Mouse (Mus musculus): Measurements from ENCODE around the gene Fgg.

The Fgg gene

GRCm38 (mm10) chr3:83025475-83026301, 18.2 kb downstream of the Fgg start, which contains the start of gene Fga:
Fga (plus strand) TSS chr3:83026076.
- in situ Hi-C loops (cut with MboI, MseI) = no loop called here

DNA sequence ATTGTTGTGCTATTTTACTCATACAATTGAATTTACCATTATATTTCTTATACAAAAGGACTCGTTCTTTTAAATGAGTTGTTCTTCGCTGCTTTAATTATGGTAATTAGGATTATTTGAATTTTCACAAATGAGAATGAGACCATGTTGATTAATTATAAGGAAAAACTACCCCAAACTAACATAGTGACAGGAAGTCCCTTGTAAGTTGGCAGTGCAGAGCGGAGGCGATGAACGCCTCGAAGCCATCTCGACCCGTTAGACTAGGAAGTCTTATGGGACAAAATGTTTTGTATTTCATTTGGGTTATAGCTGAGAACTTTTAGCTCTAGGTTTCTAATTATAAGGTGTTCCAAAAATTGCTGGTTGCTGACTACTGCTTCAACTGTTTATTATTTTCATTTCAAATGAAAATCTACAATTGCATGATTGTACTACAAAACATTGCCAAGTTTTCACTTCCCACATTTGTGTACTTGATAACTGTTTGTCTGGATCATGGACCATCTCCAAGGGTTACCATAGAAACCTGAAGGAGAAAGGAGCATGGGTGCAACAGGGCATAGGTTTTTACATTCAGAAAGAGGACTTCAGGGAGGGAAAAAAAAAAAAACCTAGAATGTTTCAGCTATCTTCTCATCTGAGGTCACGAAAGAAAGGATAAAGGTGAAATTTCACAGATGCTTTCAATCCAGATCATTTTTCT, 20.2 kb downstream of the Fgg start:
- in situ Hi-C loops (cut with MboI, MseI) = no loop called here

DNA sequence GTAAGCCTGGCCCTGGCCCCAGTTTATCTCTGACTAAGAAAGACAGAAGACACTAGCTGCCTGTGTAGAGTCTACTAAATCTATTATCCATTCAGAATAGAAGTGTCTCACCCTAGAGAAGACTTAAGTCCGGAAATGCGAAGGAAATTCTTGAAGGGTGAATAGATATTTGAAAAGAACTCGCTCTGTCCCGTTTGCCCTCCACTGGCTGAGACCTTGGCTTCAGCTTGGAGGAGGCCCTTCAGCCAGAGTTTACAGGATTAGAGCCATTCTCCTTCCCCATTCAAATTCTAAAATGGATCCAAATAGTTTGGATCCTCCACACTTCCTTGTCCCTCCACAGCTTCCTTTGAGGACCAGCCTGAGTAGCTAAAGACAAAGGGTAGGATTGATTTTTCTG, 22.8 kb downstream of the Fgg start:
- in situ Hi-C loops (cut with MboI, MseI) = no loop called here

GRCm38 (mm10) chr3:83032746-83033308, 25.3 kb downstream of the Fgg start:
- in situ Hi-C loops (cut with MboI, MseI) = no loop called here

DNA sequence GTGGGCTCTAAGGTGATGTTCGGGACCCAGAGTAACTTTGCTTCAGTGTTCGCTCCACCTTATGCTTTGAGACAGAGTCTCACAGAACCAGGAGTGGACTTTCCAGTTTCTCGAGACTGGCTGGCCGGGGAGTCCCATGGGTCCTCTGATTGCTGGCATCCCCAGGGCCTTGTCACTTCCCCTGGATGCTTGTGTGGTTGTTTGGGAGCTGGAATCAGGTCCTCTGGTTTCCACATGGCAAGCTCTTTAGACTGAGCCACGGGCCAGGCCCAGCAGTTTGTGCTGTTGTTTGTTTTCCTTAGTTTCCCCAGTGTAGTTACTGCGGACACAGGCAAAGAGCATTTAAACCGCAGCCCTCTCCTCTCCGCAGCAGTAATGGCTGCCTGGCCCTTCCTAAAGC, 26.3 kb downstream of the Fgg start:
- in situ Hi-C loops (cut with MboI, MseI) = no loop called here

DNA sequence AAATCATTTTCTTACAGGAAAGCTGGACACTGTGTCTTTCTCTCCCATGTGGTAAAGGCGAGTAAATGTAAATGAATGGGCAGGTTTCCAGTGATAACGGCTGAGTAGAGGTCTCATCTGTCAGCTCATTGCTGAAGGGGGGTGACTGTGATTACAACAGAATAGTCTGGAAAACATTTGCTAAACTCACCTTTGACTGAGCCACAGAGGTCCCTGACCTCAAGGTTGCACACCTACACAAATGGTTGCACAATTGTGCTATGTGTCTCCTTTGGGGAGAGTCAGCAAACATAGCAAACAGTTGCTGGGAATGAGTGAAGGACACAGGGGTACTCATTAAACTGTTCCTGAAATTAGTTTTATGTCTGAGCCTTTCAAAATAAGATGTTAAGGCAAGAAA, 31.3 kb downstream of the Fgg start:
- in situ Hi-C loops (cut with MboI, MseI) = no loop called here

DNA sequence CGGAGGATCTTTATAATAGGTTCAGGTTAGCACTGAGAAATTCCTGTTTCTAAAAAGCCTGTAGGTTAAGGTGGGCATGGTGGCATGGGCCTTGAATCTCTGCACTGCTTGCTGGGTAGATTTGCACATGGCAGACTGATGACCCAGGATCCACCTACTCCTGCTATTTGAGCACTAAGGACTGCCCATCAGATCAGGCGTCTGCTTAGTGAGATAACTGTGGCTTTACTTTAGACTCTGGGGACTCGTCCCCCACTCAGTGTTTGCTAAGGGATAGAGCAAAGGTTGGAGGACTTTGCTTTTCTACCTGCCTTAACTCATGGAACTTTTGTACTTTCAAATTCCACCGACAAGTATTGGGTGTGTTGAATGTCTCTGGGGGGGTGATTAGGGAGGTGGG, 32.1 kb downstream of the Fgg start:
- in situ Hi-C loops (cut with MboI, MseI) = no loop called here

GRCm38 (mm10) chr3:83042451-83042850, 34.9 kb downstream of the Fgg start:
- in situ Hi-C loops (cut with MboI, MseI) = no loop called here

DNA sequence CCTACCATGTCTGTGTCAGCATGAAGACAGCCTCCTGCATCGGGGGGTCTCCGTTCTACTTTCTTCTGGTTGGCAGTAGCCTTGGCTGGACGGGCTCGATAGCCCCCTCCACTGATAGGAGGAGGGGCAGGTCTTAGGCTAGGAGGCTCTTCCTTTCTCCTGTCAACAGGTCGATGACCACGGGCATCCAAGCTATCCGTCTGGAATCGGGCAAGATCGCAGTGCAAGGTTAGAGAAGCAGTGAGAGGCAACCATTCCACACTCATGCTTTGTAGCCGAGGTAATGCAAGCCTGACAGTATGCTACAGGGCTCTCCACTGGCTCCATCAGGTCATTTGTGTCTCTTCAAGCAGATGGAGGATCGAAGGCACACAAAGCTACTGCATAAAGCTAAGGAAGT, 39.1 kb downstream of the Fgg start:
- in situ Hi-C loops (cut with MboI, MseI) = no loop called here

GRCm38 (mm10) chr3:83049680-83050079, 42.2 kb downstream of the Fgg start, which contains the start of gene Fgb:
Fgb (minus strand) TSS chr3:83049863.
- in situ Hi-C loops (cut with MboI, MseI) = loop anchor here (5.0 to 25.0 kb wide), 3 partner anchors 37 to 687 kb away; partner anchors contain the start of genes Map9 (in 2 of the 2) and Fgg (in 1 of the 2)

DNA sequence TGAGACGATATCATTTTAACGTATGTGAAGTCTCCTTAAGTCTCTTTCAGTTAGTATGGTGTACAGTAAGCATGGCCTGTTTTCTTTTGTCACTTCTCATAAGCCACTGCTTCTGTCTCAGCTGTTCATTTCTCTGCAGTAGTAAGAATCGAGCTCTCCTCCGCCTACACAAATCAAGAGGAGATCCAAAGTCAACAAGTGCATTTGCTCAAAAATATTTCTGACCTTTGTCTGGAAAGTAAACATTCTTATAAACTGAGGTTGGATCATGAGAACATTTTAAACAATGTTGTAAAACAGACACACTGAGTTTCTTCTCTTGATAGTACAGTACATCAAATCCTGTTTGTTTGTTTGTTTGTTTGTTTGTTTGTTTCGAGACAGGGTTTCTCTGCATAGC, 43.1 kb downstream of the Fgg start:
- in situ Hi-C loops (cut with MboI, MseI) = loop anchor here (5.0 to 25.0 kb wide), 3 partner anchors 38 to 688 kb away; partner anchors contain the start of genes Map9 (in 2 of the 2) and Fgg (in 1 of the 2)

GRCm38 (mm10) chr3:83052102-83052501, 44.6 kb downstream of the Fgg start:
- in situ Hi-C loops (cut with MboI, MseI) = loop anchor here (5.0 to 25.0 kb wide), 3 partner anchors 40 to 690 kb away; partner anchors contain the start of genes Map9 (in 2 of the 2) and Fgg (in 1 of the 2)

DNA sequence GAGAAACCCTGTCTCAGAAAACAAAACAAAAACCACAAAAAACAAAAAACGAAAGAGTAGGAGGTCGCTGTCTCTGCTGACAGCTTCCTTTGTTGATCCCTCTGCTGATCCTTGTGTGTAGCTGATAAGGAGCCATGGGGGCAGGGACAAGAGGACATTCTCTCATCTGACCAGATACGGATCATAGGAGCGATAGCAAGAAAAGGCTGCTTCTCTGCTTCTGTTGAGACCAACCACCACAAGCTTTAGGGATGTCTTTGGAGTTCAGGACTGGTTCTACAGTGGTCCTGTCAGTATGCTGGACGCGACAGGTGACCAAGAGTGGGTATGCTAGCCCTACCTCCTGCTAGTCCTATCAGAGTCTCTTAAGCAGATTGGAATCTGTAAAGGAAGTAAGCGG, 45.6 kb downstream of the Fgg start:
- in situ Hi-C loops (cut with MboI, MseI) = loop anchor here (5.0 to 25.0 kb wide), 3 partner anchors 41 to 691 kb away; partner anchors contain the start of genes Map9 (in 2 of the 2) and Fgg (in 1 of the 2)

DNA sequence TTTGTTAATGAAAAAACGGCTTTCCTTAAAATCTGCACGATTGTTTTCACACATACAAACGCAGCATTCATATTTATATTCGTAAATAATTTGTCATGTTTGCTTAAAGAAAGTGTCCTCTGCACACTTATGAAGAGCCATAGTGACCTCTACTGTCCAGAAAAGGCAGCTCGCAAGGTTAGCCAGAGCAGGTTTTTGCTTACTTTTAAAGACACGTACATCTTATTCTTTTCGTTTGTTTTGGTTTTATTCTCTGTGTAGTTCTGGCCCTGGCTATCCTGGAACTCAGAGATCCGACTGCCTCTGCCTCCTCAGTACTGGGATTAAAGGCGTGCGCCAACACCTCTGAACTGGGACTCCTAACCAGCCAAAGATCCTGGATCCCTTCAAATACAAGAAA, 46.2 kb downstream of the Fgg start:
- in situ Hi-C loops (cut with MboI, MseI) = loop anchor here (5.0 to 25.0 kb wide), 3 partner anchors 41 to 691 kb away; partner anchors contain the start of genes Map9 (in 2 of the 2) and Fgg (in 1 of the 2)

DNA sequence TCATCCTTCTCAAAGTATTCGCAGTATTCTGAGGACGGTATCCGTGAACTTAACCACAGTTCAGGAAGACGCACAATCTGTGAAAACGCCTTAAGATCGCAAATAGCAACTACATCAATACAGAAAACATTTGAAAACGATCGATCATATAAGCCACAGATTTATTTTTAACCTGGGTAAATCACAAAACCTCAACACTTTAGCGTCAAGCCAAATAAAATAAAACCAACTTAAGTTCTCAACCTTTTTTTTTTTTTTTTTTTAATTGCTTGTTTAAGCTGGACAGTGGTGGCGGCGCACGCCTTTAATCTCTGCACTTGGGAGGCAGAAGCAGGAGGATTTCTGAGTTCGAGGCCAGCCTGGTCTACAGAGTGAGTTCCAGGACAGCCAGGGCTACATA, 47.2 kb downstream of the Fgg start:
- in situ Hi-C loops (cut with MboI, MseI) = loop anchor here (5.0 to 25.0 kb wide), 3 partner anchors 42 to 692 kb away; partner anchors contain the start of genes Map9 (in 2 of the 2) and Fgg (in 1 of the 2)

DNA sequence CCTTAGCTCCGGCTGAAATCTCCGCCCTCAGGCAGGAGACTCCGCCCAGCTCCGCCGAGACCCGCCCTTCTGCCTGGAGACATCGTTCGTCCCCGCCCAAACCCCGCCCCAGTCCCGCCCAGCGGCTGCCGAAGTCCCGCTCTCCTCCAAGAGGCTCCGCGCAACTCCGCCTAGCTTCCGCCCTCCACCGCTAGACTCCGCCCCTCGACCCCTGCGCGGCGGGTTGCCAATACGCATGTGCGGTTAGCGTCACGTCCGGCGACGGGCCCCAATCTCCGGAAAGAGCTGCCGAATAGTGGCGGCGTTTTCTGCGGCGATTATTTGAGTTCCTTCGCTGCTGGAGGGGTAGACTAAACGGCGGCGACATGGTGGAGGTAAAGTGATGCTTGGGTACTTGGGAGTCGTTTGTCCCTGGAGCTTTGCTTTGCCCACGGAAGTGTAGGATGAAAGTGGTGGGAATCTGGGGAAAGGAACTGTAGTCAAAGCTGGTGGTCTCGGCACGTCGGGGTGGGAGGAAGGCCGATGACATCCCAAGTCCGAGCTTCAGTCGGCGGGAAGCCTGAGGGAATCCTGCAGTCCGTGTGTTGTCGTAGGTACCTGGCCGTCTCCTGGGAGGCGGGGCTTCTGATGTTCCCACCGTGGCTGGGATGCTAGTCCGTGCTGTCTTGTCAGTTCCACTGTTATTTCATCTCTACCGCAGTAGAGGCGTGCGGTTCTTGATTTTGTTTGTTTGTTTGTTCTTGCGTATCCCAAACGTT, 47.9 kb downstream of the Fgg start, which contains the start of gene Plrg1:
TSS of gene Plrg1 (plus strand) at position 242 of the 758 bp plus-strand sequence.
- in situ Hi-C loops (cut with MboI, MseI) = loop anchor here (25.0 kb wide), 1 partner anchor 693 kb away; the partner anchor contains the start of gene Map9 (in 2 of the 2)

DNA sequence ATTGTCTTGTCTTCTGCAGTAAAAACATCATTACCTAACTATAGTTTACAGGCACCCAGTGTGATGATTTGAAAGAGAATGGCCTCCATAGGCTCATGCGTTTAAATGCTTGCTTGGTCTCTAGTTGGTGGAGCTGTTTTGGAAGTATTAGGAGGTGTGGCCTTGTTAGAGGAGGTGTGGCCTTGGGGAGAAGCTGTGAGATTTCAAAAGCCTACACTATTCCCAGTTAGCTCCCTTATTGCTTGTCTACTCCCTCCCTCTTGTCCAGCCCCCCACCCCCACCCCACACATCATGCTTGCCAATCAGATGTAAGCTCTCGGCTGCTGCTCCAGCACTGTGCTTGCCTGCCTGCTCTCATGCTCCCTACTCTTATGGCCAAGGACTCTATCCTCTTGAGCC, 49.5 kb downstream of the Fgg start:
- in situ Hi-C loops (cut with MboI, MseI) = loop anchor here (25.0 kb wide), 1 partner anchor 695 kb away; the partner anchor contains the start of gene Map9 (in 2 of the 2)
